10 mouse cellular contexts compared by ENCODE assay signal in the genomic region with DNA sequence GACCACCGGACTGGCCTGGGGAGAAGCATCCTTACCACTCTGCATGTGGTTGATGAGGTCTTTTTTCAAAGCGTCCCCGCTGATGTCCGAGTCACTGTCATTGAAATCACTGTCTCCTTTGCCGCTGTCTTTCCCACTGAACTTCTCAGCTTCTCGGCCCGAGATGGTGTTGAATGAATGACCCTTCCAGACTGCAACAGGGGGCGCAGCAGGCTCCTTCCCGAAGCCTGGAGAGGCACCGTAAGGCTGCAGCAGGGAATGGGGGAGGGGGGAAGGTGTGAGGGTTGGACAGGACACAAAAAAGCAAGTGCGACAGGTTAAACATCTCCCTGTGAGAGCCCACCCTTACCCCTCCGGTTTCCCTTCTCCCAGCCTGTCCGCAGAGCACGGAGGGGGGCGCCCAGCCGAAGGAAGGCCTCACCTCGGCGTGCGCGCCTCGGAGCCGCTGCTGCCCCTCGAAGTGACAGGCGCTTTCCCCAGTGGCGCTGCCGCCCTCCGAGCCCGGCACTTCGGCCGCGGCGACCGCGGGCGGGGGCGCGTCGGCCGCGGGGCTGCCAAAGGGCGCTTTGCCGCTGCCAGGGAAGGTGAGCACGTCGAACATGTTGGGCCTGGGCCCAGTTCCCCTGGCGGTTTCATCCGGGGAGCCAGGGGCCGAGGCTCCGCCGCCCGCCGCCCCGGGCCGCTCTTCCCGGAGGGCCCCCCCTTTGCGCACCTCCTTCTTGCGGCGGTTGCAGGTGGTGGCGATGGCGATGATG. TPM values are rescaled to one million over a fixed set of nuclear protein-coding genes. Genes with fewer than 3 reads are reported as not detected.
A peak's percentile ranks its signal among the peaks of the same experiment; 100 is the strongest.
DNase-seq lines count a peak whose midpoint lies in the region; ATAC-seq and TF ChIP-seq lines count a peak whose summit lies in the region.
"Had no signal": no experiment of that assay in that cellular context is flagged by ENCODE, and none has a peak within 500 bp of the region (broad histone marks: within the 10 kb centered on the region; RNA-seq: fewer than 3 reads in every experiment).

No protein-coding gene starts in this region.

- H3K27ac ChIP-seq in kidney, embryonic 14.5 days (ENCODE audit: low read depth, low read length) = no peak overlapping the region
- no peak overlapping the region; the same call in 1 of the 2 replicates for H3K27ac ChIP-seq in hindbrain, embryonic 12.5 days
- H3K27ac ChIP-seq in midbrain, postnatal 0 days (ENCODE audit: low read depth, low read length) = peak overlapping the region; percentile 87

- no peak for ATAC-seq in kidney, embryonic 14.5 days (ENCODE audit: low FRiP score, low TSS enrichment)
- no peak for ATAC-seq in hindbrain, embryonic 12.5 days (ENCODE audit: low FRiP score)
- ATAC-seq in midbrain, postnatal 0 days (ENCODE audit: low FRiP score) = no peak
- no peak for ATAC-seq in megakaryocyte progenitor cell, adult 5-6 weeks (replicated peaks; ENCODE audit: poor library complexity)

- 2% methylated on average over 44 of the region's 59 CpGs for WGBS in kidney, embryonic 14.5 days
- 1% methylated on average over 57 of the region's 59 CpGs for WGBS in hindbrain, embryonic 12.5 days
- WGBS in midbrain, postnatal 0 days = 1% methylated on average over 46 of the region's 59 CpGs

- H3K27me3 ChIP-seq in kidney, embryonic 14.5 days (ENCODE audit: control insufficient read depth, insufficient read depth, low read length) = peaks cover 65% of the 10 kb centered on the region
- H3K27me3 ChIP-seq in hindbrain, embryonic 12.5 days = peaks cover 53% of the 10 kb centered on the region
- no peaks in the 10 kb centered on the region; the same call in 1 of the 2 replicates for H3K27me3 ChIP-seq in midbrain, postnatal 0 days (ENCODE audit: insufficient read depth, low read length)

- H3K36me3 ChIP-seq in kidney, embryonic 14.5 days (ENCODE audit: control insufficient read depth, insufficient read depth, low read length) = no peaks in the 10 kb centered on the region
- no peaks in the 10 kb centered on the region for H3K36me3 ChIP-seq in hindbrain, embryonic 12.5 days
- H3K36me3 ChIP-seq in midbrain, postnatal 0 days (ENCODE audit: insufficient read depth, low read length) = no peaks in the 10 kb centered on the region

- peak; percentile 48 for TF ChIP-seq CTCF in midbrain, postnatal 0 days (IDR thresholded peaks at IDR 0.05)

- no peaks in the 10 kb centered on the region for H3K9me3 ChIP-seq in kidney, embryonic 14.5 days (ENCODE audit: control insufficient read depth, low read length)
- no peaks in the 10 kb centered on the region for H3K9me3 ChIP-seq in hindbrain, embryonic 12.5 days (replicated peaks)
- no peaks in the 10 kb centered on the region for H3K9me3 ChIP-seq in midbrain, postnatal 0 days (ENCODE audit: low read length)

- peak overlapping the region; percentile 32 for H3K4me2 ChIP-seq in kidney, embryonic 14.5 days (replicated peaks; ENCODE audit: low read depth, low read length)
- H3K4me2 ChIP-seq in hindbrain, embryonic 12.5 days (replicated peaks) = peak overlapping the region; percentile 76
- H3K4me2 ChIP-seq in midbrain, postnatal 0 days (ENCODE audit: low read depth, low read length, poor library complexity, severe bottlenecking) = peak overlapping the region; percentile 72

- H3K4me3 ChIP-seq in kidney, embryonic 14.5 days (ENCODE audit: low read length) = peak overlapping the region; percentile 29
- peak overlapping the region; percentile 58 for H3K4me3 ChIP-seq in hindbrain, embryonic 12.5 days
- peak overlapping the region; percentile 68 for H3K4me3 ChIP-seq in midbrain, postnatal 0 days (ENCODE audit: low read depth, low read length)
- H3K4me3 ChIP-seq: myocyte had no signal

- DNase-seq in kidney, adult 18-20 months = no peak
- peak; percentile 13 for DNase-seq in embryo, embryonic 10 days (ENCODE audit: low spot score)
- no peak for DNase-seq in midbrain, postnatal 0 days (ENCODE audit: low spot score)
- no peak for DNase-seq in liver
- no peak for DNase-seq in ovary, postnatal 10 days (ENCODE audit: low spot score)

- peaks cover 13% of the 10 kb centered on the region; the same call in 1 of the 2 replicates for H3K4me1 ChIP-seq in kidney, embryonic 14.5 days (ENCODE audit: control insufficient read depth, insufficient read depth, low read length)
- H3K4me1 ChIP-seq in hindbrain, embryonic 12.5 days = peaks cover 51% of the 10 kb centered on the region
- peaks cover 14% of the 10 kb centered on the region for H3K4me1 ChIP-seq in midbrain, postnatal 0 days (ENCODE audit: insufficient read depth, low read length)

- peak overlapping the region; percentile 23; the same call in 1 of the 2 replicates for H3K9ac ChIP-seq in kidney, embryonic 14.5 days (ENCODE audit: low read depth, low read length)
- peak overlapping the region; percentile 69 for H3K9ac ChIP-seq in hindbrain, embryonic 12.5 days
- H3K9ac ChIP-seq in midbrain, postnatal 0 days (replicated peaks; ENCODE audit: low read length, poor library complexity, severe bottlenecking) = peak overlapping the region; percentile 75

RNA-seq across cellular contexts. Expression of a gene that starts 2.9 kb away (rescaled TPM):
- 2.0 and 2.5 TPM in 2 replicates for polyA plus RNA-seq in kidney, embryonic 14.5 days (2014; fragmentation: Nextera tagmentation; extraction: Ambion mirVana)
- polyA plus RNA-seq in hindbrain, embryonic 12.5 days (2016; fragmentation: Nextera tagmentation; extraction: Ambion mirVana) = 40.7 and 42.6 TPM in 2 replicates
- 149 and 150 TPM in 2 replicates for total RNA-seq in midbrain, postnatal 0 days (2014; rRNA removed)
- 49.3 and 50.2 TPM in 2 replicates for polyA plus RNA-seq in midbrain, postnatal 0 days (2015; fragmentation: Nextera tagmentation; extraction: Ambion mirVana)
- total RNA-seq in megakaryocyte progenitor cell, adult 5-6 weeks (2015) = not detected in 2 replicates
- not detected in 2 replicates for total RNA-seq in megakaryocyte progenitor cell, adult 5-6 weeks (2017)
- total RNA-seq: common myeloid progenitor, adult 5-6 weeks had no signal

Comparison
In these comparisons a context has a peak if more than half of its experiments do, and no peak if none do; other contexts are left out.
1. H3K9ac ChIP-seq: peak in every context shown above with its lines; median percentile 75 in midbrain, postnatal 0 days; 69 in hindbrain, embryonic 12.5 days; 23 in kidney, embryonic 14.5 days.
2. RNA of a gene that starts 2.9 kb away (polyA plus RNA-seq): 49.3 to 50.2 TPM in midbrain, postnatal 0 days and 40.7 to 42.6 TPM in hindbrain, embryonic 12.5 days; 2.0 to 2.5 TPM in kidney, embryonic 14.5 days; every median in the first group is over 10 times any median in the second.
3. Peak in every context shown above with its lines, with median percentiles within 50 percentile points of each other: H3K4me2 ChIP-seq and H3K4me3 ChIP-seq.